Mouse (Mus musculus) brain, embryonic 18.5 days (tissue): ENCODE results near the gene Plcb2.

ENCODE experiments used
- DNase-seq: peaks from one replicate; pipeline ENCODE4 v3.0.0-alpha.2; 2012; ENCODE audit warnings: low read depth, low spot score

Gene Plcb2

DNA sequence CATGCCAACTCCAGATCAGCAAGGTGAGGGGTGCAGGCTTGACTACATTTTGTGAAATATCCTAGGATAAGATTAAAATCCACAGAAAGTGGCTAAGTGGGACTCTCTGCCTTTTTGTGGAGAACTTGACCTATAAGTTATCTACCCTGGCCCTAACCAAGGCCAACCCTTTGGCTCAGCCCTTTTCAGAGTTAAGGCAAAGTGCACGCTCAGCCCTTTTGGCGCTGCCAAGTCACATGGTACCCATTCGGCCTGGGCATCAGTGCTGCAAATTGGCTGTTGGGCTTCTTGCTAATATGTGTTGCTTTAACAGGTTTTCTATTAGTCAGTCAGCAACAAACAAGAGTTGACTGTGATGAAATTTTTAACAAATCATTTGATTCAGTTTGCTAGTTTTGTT is 40.4 kb downstream of the Plcb2 start:
- no peak for DNase-seq

GRCm38 (mm10) chr2:118686693-118687092 is 41.5 kb downstream of the Plcb2 start:
- DNase-seq: no peak

- DNase-seq: no peak
Observed at GRCm38 (mm10) chr2:118685088-118685487, 43.1 kb downstream of the Plcb2 start.

- no peak for DNase-seq
Observed at GRCm38 (mm10) chr2:118682544-118683260, 45.5 kb downstream of the Plcb2 start.

DNA sequence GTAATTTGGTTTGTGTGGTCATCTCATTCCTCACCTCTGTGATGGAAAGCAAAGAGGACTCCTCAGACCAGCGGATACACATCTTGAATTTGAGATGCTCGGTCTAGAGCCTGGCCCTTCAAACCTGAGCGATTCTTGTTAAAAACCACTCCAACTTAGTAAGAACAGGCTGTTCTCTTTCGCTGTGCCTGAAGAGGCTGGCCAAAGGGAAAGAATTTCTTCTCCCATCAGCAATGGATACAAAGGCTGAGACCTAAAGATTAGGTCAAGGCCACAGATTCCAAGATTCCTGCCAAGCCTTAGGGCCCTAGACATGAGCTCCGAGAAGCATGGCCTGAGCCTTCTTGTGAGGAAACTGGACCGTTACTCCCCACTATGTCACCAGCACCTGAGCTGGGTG is 47.3 kb downstream of the Plcb2 start:
- DNase-seq: no peak

DNA sequence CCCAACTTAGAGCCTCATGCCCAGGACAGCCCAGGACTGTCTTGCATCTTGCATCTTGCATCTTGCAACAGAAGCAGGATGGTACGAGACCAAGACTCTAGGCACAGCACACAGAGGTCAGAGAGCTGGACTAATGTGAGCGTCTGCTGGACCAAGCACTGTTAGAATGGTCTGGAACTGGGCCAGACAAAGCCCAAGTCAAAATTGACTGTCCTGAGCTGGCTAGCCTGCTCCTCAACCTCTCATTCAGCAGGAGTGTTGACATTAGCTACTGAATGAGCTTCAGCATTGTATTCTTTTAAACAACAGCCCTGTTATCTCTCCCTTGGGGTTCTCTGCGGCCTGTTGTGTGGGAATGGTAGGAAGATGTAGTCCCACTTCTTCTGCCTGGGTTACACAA is 48.7 kb downstream of the Plcb2 start:
- no peak for DNase-seq

DNA sequence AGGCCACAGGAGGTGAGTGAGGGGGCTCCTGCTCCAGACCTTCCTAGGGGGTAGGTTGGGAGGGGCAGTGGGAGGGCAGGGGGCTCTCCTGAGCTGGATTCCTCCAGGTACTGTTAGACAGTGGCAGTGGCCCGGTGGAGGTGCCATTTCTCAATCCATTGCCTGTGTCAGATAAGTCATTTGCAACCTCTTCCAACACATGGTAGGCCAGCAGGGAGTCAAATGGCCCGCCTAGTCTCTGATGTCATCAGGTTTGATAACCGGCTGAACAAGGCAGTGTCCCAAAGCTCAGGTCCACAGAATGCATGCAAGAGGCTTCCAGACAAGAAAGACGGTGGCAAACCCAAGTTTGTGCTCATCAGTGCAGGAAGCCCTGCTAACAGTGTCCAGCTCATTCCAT is 50.4 kb downstream of the Plcb2 start:
- no peak for DNase-seq

- DNase-seq: no peak
Observed at GRCm38 (mm10) chr2:118676839-118677741, 51.1 kb downstream of the Plcb2 start.

GRCm38 (mm10) chr2:118674500-118674899 is 53.7 kb downstream of the Plcb2 start:
- no peak for DNase-seq

DNA sequence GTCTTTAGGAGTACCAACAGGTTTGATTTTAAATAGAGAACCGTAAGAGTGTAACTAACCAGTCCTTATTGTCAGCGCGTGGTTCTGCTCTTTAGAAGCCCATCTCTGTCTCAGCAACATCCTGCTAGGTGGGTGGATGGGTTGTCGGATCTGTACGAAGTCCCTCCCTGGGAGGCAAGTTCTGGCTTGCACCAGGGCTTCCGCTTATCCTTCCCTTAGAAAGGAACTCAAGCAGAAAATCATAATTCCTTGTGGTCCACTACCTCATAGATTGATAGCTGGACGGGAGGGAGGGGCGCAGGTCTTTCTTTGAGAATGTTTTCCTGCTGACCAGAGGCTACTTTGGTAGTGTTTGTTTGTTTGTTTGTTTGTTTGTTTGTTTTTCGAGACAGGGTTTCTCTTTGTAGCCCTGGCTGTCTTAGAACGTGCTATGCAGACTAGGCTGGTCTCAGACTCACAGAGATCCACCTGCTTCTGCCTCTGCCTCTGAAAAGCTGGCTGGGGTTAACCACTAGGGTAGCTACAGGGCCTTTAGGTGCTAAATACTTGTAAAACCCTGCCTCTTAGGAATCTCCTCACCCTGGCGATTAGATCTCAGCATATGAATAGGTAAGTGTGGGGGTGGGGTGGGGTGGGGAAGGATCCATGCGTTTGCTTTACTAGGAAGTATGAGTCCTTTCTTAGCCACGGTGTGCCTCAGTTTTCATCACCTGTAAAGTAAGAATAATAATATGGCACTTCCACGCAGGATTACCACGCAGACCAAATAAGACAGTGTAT is 54.4 kb downstream of the Plcb2 start:
- no peak for DNase-seq

- no peak for DNase-seq
Observed at GRCm38 (mm10) chr2:118671728-118672127, 56.5 kb downstream of the Plcb2 start.

- DNase-seq: no peak
Observed at GRCm38 (mm10) chr2:118669785-118670184, 58.5 kb downstream of the Plcb2 start.

DNA sequence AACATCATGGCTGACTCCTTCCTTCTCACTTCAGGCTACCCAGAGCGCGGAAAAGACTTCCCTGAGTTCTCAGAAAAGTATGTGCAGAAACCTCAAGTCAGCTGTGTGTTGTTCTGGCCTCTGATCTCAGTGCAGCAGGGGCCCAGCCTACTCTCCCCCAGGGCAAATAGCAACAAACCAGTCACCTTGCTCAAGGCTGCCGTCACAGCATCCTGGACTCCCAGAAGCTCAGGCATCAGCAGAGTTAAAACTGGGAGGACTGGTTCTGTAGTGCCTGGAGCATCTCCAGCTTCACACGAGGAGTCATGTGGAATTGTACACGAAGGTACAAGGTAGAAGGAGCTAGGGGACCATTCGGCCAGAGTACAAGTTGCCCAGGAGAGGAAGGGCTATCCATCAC is 59.0 kb downstream of the Plcb2 start:
- DNase-seq: no peak

DNA sequence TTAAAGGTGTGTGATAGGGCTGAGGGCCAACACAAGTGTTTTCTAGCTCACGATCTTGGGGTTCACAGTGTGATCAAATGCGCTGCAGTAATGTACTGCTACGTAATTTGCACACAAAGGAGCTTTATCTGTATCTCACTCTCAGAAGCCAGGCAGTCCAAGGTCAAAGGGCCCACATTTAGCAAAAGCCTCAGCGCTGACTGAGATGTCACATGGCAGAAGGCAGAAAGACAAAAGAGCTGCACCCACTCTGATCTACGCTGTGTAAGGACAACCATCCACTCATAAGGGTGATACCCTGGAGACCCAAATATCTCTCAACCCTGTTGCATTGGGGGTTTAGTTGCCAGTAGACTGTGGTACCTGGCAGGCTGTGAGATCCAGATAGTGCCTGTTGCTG is 61.1 kb downstream of the Plcb2 start:
- DNase-seq: no peak

- no peak for DNase-seq
Observed at GRCm38 (mm10) chr2:118665616-118666015, 62.6 kb downstream of the Plcb2 start.

DNA sequence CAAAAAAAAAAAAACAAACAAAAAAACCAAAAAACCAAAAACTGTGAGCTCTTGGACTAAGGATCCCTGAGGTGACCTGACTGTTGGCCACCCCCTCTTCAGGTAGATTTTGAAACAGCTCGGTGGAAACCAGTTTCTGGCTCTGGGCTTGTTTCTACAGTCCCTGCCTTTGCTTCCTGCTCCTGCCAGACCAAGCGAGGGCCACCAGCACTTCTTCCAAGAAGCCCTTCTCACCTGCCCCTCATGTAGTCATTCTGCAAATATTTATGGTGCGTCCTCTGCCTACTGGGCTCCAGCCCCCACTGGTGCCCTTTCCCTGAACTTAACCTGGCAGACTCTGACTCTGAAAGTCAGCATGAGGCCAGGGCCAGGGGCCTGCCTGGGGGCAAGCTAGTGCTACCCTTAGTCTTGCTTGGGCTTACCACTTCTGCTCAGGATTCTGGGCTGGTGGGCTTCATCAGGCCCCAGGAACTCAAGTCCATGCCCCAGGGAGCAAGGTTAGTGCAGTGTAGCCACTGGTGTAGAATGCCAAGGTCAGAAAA is 63.2 kb downstream of the Plcb2 start:
- DNase-seq: no peak

DNA sequence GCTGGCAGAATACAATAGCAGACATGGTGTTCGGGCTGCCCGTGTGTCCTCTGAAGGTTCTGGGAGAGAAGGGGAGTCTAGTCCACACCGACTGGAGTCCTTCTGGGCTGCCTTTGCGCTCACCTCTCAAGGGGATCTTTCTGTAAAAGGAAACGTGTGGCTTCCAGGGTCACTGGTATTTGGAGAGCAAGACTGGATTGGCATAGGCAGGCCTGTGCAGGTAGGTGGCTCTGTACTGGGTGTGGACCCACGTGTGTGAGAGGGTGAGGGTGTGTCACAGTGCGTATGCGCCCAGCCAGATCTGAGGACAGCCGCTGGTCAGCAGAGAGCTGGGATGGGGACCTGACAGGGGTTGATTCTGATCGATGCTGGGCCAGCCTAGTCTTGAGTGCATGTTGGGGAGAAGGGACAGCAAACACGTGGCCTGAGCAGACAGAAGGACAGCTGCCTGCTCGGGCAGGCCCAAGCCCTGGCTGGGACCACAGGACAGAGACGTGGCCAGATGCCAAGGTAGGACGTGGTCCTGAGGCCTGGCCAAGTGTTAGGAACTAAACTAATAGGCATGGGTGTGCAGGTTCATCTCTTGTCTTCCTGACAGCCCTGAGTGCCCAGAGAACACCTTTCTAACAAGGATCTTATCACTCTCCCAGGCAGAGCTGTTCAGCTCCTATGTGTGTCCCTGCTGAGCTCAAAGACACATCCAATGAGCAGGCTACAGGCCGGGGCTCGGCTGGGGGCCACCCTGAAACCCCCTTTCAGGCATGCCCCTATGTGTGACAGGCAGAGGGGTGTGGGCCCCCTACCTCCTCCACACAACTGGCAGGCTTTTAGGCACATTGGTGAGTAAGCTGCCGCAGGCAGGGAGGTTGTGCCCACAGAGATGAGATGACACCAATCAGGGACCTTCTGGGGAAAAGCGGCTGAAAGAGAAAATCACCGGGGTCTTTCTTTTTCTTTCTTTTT is 64.2 kb downstream of the Plcb2 start:
- DNase-seq: no peak

- DNase-seq: no peak
Observed at GRCm38 (mm10) chr2:118662902-118663803, 65.1 kb downstream of the Plcb2 start, which contains the start of gene Pak6. TSS of gene Pak6 (plus strand) at chr2:118663303.

GRCm38 (mm10) chr2:118661891-118662290 is 66.3 kb downstream of the Plcb2 start:
- DNase-seq: no peak
